Mouse (Mus musculus): Measurements from ENCODE around the gene Aamp. TPM values are rescaled to one million over a fixed set of nuclear protein-coding genes. Genes with fewer than 3 reads are reported as not detected.
"Not testable (repeated sequence)": the region's sequence is repeated elsewhere in the genome, so short reads cannot be mapped to it uniquely, and the experiment has no call there.

The Aamp gene
- 155 and 165 TPM in 2 replicates for total RNA-seq (2021)
- long read RNA-seq, experiment 1, transcript Aamp-202 (11 exons, 1,756 nt), result minor isoform, 31 of 600 reads
- long read RNA-seq, experiment 1, transcript Aamp-201 (11 exons, 1,817 nt), result major isoform, 405 of 600 reads
- long read RNA-seq, experiment 1, partial matches to known transcripts, result 24 of 600 reads
- long read RNA-seq, experiment 1, other reads (novel, unspliced or antisense), result 140 of 600 reads
- long read RNA-seq, experiment 2, transcript Aamp-201 (11 exons, 1,817 nt), result major isoform, 307 of 522 reads
- long read RNA-seq, experiment 2, transcript Aamp-202 (11 exons, 1,756 nt), result minor isoform, 20 of 522 reads
- long read RNA-seq, experiment 2, partial matches to known transcripts, result 24 of 522 reads
- long read RNA-seq, experiment 2, other reads (novel, unspliced or antisense), result 171 of 522 reads

- peak; percentile 100 for DNase-seq
These were observed at the start of gene Aamp, which contains the start of gene Pnkd for GRCm38 (mm10) chr1:74284543-74285160. Aamp (minus strand) TSS chr1:74284738. Pnkd (plus strand) TSS chr1:74284930.

GRCm38 (mm10) chr1:74332930-74333329 lies 48.4 kb upstream of the Aamp start:
- peak; percentile 12 for DNase-seq

- DNase-seq, result peak; percentile 97
These were observed 47.8 kb upstream of the Aamp start for GRCm38 (mm10) chr1:74332241-74332763.

- DNase-seq, result peak; percentile 60
These were observed 46.6 kb upstream of the Aamp start for GRCm38 (mm10) chr1:74331046-74331681.

- no peak for DNase-seq
These were observed 45.4 kb upstream of the Aamp start for GRCm38 (mm10) chr1:74329899-74330431.

GRCm38 (mm10) chr1:74326916-74327315 lies 42.4 kb upstream of the Aamp start:
- DNase-seq, result not testable (repeated sequence)

- DNase-seq, result no peak
These were observed 36.9 kb upstream of the Aamp start for GRCm38 (mm10) chr1:74321396-74321795.

GRCm38 (mm10) chr1:74318711-74319110 lies 34.2 kb upstream of the Aamp start:
- DNase-seq, result peak; percentile 22

- DNase-seq, result no peak
These were observed 31.7 kb upstream of the Aamp start for GRCm38 (mm10) chr1:74316114-74316827.

GRCm38 (mm10) chr1:74314796-74315195 lies 30.3 kb upstream of the Aamp start:
- no peak for DNase-seq

- peak; percentile 79 for DNase-seq
These were observed 28.6 kb upstream of the Aamp start for GRCm38 (mm10) chr1:74313049-74313692.

GRCm38 (mm10) chr1:74309767-74310166 lies 25.2 kb upstream of the Aamp start:
- no peak for DNase-seq

- no peak for DNase-seq
These were observed 23.7 kb upstream of the Aamp start for GRCm38 (mm10) chr1:74308001-74308964.

GRCm38 (mm10) chr1:74307146-74307545 lies 22.6 kb upstream of the Aamp start:
- no peak for DNase-seq

GRCm38 (mm10) chr1:74305522-74305921 lies 21.0 kb upstream of the Aamp start, which contains the start of gene Tmbim1:
Tmbim1 (minus strand) TSS chr1:74305622.
- no peak for DNase-seq

- DNase-seq, result no peak
These were observed 20.4 kb upstream of the Aamp start for GRCm38 (mm10) chr1:74304946-74305345.

- DNase-seq, result peak; percentile 59
These were observed 19.8 kb upstream of the Aamp start for GRCm38 (mm10) chr1:74304339-74304790.

GRCm38 (mm10) chr1:74303509-74304338 lies 19.2 kb upstream of the Aamp start:
- DNase-seq, result peak; percentile 89

- DNase-seq, result no peak
These were observed 18.3 kb upstream of the Aamp start for GRCm38 (mm10) chr1:74302835-74303234.
